Mouse (Mus musculus) lung, adult 2 months (tissue): ENCODE measurements around the gene Olfr1315-ps1. TPM values are rescaled to one million over a fixed set of nuclear protein-coding genes. Genes with fewer than 3 reads are reported as not detected.

Experiments used
- DNase-seq: peaks from one replicate; pipeline ENCODE4 v3.0.0; 2022
- H3K4me1 ChIP-seq: fragments of 200-500 bp; 2 replicates; pipeline ENCODE4 v1.6.1; 2011; ENCODE audit warnings: low read length; ENCODE audit not compliant: control insufficient read depth, insufficient read depth
- H3K4me3 ChIP-seq: fragments of 200-500 bp; replicated peaks from 2 replicates; pipeline ENCODE3; 2011; ENCODE audit warnings: low read depth, mild to moderate bottlenecking, control low read depth, low read length; ENCODE audit errors: extremely low read depth
- CTCF ChIP-seq: fragments of 200-500 bp; IDR thresholded peaks from 2 replicates; pipeline ENCODE4 v1.5.1; 2011; ENCODE audit warnings: mild to moderate bottlenecking, low read length, control low read depth; ENCODE audit not compliant: insufficient read depth
- POLR2A ChIP-seq: fragments of 200-500 bp; IDR thresholded peaks from 2 replicates; pipeline ENCODE4 v1.6.1; 2011; ENCODE audit warnings: low read depth, mild to moderate bottlenecking, control low read depth, low read length, borderline replicate concordance; ENCODE audit errors: extremely low read depth
- WGBS: fragments of 180-500 bp; shearing (Covaris S2); methylation state at CpG from one replicate; pipeline ENCODE4 v1.1.7; 2018; 5-methylcytosine and 5-hydroxymethylcytosine counted together
- polyA plus RNA-seq: library from polyadenylated mRNA; depleted of rRNA; stranded (reverse); fragments of >200 nt; gene quantifications from 2 replicates; pipeline ENCODE4 v1.2.3, GENCODE M21; 2012; rRNA removed

Gene Olfr1315-ps1
- polyA plus RNA-seq, result not detected in 2 replicates

GRCm38 (mm10) chr2:112115340-112115739, at the start of gene Olfr1315-ps1:
TSS of gene Olfr1315-ps1 (minus strand) at chr2:112115440.
- TF ChIP-seq CTCF (no peak), POLR2A (no peak)
- no peak within 1 kb of the TSS for H3K4me3 ChIP-seq
- 71% methylated on average over 1 of the region's 1 CpGs for WGBS
- no peaks in the 10 kb centered on the region for H3K4me1 ChIP-seq
- no peak for DNase-seq

GRCm38 (mm10) chr2:112153898-112154297, 38.7 kb upstream of the Olfr1315-ps1 start, which contains the start of gene Olfr1318:
TSS of gene Olfr1318 (plus strand) at chr2:112154198.
- Histone ChIP-seq H3K4me1 (no peaks in the 10 kb centered on the region), H3K4me3 (no peak within 1 kb of the TSS)
- no peak for DNase-seq
- TF ChIP-seq CTCF (no peak), POLR2A (no peak)

GRCm38 (mm10) chr2:112140029-112140428, 24.8 kb upstream of the Olfr1315-ps1 start, which contains the start of gene Olfr1317:
TSS of gene Olfr1317 (plus strand) at chr2:112140329.
- TF ChIP-seq POLR2A, result no peak
- no peak for TF ChIP-seq CTCF
- no peak for DNase-seq
- 57% methylated on average over 2 of the region's 2 CpGs for WGBS
- no peak within 1 kb of the TSS for H3K4me3 ChIP-seq
- H3K4me1 ChIP-seq, result no peaks in the 10 kb centered on the region

- 85% methylated on average over 2 of the region's 2 CpGs for WGBS
- Histone ChIP-seq H3K4me1 (no peaks in the 10 kb centered on the region), H3K4me3 (no peak within 1 kb of the TSS)
- DNase-seq, result no peak
- TF ChIP-seq CTCF (no peak), POLR2A (no peak)
Measured at GRCm38 (mm10) chr2:112134877-112135276, 19.6 kb upstream of the Olfr1315-ps1 start, which contains the start of gene Olfr1316. TSS of gene Olfr1316 (minus strand) at chr2:112134977.

- Histone ChIP-seq H3K4me1 (no peaks in the 10 kb centered on the region), H3K4me3 (no peak within 1 kb of the TSS)
- TF ChIP-seq CTCF, result no peak
- TF ChIP-seq POLR2A, result no peak
- DNase-seq, result no peak
Measured at GRCm38 (mm10) chr2:112096681-112097080, 18.6 kb downstream of the Olfr1315-ps1 start, which contains the start of gene Olfr1314. TSS of gene Olfr1314 (minus strand) at chr2:112096781.

- no peak for TF ChIP-seq POLR2A
- no peak for TF ChIP-seq CTCF
- no peak for DNase-seq
- no peak within 1 kb of the TSS for H3K4me3 ChIP-seq
- H3K4me1 ChIP-seq, result no peaks in the 10 kb centered on the region
Measured at GRCm38 (mm10) chr2:112077743-112078142, 37.5 kb downstream of the Olfr1315-ps1 start, which contains the start of gene Olfr1313. TSS of gene Olfr1313 (minus strand) at chr2:112077843.

Other genes starting within 250 kb of the Olfr1315-ps1 start
- not detected in 2 replicates for gene Olfr1305, start 238.3 kb downstream of the Olfr1315-ps1 start, polyA plus RNA-seq
- gene Olfr1306, start 199.2 kb downstream of the Olfr1315-ps1 start, polyA plus RNA-seq, result not detected in 2 replicates
- not detected in 2 replicates for gene Olfr1307, start 166.0 kb downstream of the Olfr1315-ps1 start, polyA plus RNA-seq
- not detected in 2 replicates for gene Olfr1308, start 150.5 kb downstream of the Olfr1315-ps1 start, polyA plus RNA-seq
- not detected in 2 replicates for gene Olfr1309, start 125.2 kb downstream of the Olfr1315-ps1 start, polyA plus RNA-seq
- gene Olfr1310, start 102.7 kb downstream of the Olfr1315-ps1 start, polyA plus RNA-seq, result not detected in 2 replicates
- not detected in 2 replicates for gene Olfr1311, start 91.0 kb downstream of the Olfr1315-ps1 start, polyA plus RNA-seq
- gene Olfr1312, start 65.2 kb downstream of the Olfr1315-ps1 start, polyA plus RNA-seq, result not detected in 2 replicates
- gene Olfr1313, start 37.6 kb downstream of the Olfr1315-ps1 start, polyA plus RNA-seq, result not detected in 2 replicates
- not detected in 2 replicates for gene Olfr1314, start 18.7 kb downstream of the Olfr1315-ps1 start, polyA plus RNA-seq
- not detected in 2 replicates for gene Olfr1316, start 19.5 kb upstream of the Olfr1315-ps1 start, polyA plus RNA-seq
- gene Olfr1317, start 24.9 kb upstream of the Olfr1315-ps1 start, polyA plus RNA-seq, result not detected in 2 replicates
- gene Olfr1318, start 38.8 kb upstream of the Olfr1315-ps1 start, polyA plus RNA-seq, result not detected in 2 replicates
- 48.6 and 50.9 TPM in 2 replicates for gene Lpcat4, start 124.0 kb upstream of the Olfr1315-ps1 start, polyA plus RNA-seq
- not detected in 2 replicates for gene Nutm1, start 143.9 kb upstream of the Olfr1315-ps1 start, polyA plus RNA-seq
- gene Nop10, start 146.5 kb upstream of the Olfr1315-ps1 start, polyA plus RNA-seq, result 40.3 and 50.4 TPM in 2 replicates
- 34.7 and 49.1 TPM in 2 replicates for gene Slc12a6, start 150.4 kb upstream of the Olfr1315-ps1 start, polyA plus RNA-seq
- gene Gm21985, start 150.9 kb upstream of the Olfr1315-ps1 start, polyA plus RNA-seq, result not detected in 2 replicates